Mouse (Mus musculus) G1E-ER4 (cell line): ENCODE data around the gene Me3. TPM values are rescaled to one million over a fixed set of nuclear protein-coding genes. Genes with fewer than 3 reads are reported as not detected.

Experiments used
- GATA1 ChIP-seq: IDR thresholded peaks from one replicate; pipeline ENCODE4 v1.8.0; 2012; ENCODE audit warnings: low read length, inconsistent platforms
- polyA plus RNA-seq: library from polyadenylated mRNA; stranded (reverse); fragments of >175 nt; gene quantifications from 2 replicates; pipeline ENCODE4 v1.2.3, GENCODE M21; 2012

The Me3 gene
- polyA plus RNA-seq, 1 experiment: not detected

DNA sequence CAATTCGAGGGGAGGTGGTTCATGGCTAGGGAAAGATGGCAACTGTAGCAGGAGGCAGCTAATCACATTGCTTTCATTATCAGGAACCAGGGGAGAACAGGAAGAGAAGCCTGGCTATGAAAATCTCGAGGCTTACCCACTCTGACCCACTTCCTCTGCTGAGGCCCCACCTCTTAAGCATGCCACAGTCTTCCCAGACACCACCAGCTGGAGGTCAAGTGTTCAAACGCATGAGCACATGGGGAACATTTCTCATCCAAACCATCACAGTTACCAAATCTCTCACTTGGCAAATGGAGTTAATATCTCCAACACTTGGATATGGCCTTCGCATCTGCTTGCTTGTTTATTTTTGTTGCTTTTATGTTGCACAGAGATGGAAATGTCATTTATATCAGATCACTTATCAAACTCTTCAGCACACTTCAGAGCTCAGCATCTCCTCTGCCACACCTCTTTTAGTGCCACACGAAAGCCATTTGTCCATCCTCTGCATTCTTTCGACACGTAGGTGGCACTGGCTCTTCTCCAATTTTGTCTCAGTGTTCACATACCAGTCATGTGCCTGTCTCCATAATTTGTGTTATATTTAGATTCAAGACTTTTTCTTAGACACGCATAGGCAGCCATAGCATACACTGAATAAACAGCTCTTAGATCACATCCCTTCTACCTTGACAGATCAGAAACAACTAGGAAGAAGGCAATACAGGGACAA is 8.9 kb downstream of the Me3 start:
- TF ChIP-seq GATA1: no peak

DNA sequence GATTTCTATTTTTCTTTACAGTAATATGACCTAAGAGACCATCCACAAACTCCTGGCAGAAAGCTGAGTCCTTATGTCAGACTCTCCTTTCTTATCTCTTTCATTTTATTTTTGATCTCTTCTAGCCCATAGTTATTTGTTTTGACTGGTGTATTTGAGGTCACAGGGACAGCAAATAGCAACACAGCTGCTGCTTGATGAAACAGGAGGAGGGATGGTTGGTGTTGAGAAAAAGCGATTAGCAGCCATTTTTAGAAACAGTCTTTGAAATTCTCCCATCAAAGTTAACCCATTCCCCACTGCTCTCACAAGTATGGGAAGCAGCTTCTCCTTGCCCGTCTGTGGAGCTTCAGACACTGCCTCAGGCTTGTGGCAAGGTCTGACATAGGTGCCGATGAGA is 12.8 kb downstream of the Me3 start:
- no peak for TF ChIP-seq GATA1

DNA sequence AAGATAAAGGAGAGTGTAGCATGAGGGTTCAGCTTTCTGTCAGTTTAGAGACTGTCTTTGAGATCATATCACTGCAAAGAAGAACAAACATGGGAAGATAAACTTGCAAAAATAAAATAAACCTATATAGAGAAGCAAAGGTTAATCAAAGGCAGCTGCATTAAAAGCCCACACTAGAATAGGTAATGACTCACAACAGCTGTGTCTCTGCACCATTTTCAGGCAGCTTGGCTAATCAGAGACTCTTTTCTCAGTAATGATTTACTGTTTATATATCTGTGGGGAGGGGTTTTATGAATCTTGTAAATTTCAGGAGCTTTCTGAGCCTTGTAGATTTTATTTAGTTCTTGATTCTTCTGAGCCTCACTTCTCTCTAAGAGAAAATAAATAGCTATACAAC is 15.7 kb downstream of the Me3 start:
- no peak for TF ChIP-seq GATA1

GRCm38 (mm10) chr7:89657183-89657582 is 25.0 kb downstream of the Me3 start:
- TF ChIP-seq GATA1: no peak

- TF ChIP-seq GATA1: no peak
Observed at GRCm38 (mm10) chr7:89657692-89658212, 25.6 kb downstream of the Me3 start.

DNA sequence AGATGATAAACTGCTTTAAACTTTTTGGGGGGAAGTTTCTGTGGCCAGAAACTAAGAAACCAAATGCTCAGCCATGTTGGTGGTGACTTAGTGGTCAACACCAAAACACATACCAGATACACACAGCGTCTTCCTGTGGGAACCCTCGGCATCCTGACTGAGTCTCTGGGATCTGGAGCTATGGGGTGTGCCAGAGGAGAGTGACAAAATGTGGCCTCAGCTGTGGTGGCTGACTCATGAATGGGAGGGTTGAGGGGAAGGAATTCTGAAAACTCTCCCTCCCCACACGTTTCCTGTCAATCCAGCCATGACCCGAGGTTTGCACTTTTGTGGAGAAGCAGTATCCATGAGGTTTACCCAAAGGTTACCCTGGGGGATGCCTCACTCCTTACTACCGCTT is 32.0 kb downstream of the Me3 start:
- no peak for TF ChIP-seq GATA1

DNA sequence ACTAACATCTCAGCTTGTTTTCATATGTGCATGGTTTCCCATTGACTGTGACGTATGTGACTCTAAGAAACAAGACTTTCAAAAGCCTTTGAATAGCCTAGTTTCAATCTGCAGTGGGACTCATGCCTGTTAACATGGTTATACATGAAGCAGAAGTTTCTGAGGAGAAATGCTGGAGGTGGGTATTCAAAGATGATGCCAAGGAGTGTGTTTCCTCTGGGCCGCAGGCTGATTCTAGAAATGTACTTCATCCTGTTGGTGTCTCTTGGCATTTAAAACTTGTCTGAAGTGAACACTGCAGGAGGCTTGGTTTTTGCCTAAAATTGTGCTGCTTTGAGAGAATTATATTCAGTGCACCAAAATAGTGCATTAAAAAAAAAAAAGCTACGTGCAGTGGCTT is 34.2 kb downstream of the Me3 start:
- TF ChIP-seq GATA1: no peak

DNA sequence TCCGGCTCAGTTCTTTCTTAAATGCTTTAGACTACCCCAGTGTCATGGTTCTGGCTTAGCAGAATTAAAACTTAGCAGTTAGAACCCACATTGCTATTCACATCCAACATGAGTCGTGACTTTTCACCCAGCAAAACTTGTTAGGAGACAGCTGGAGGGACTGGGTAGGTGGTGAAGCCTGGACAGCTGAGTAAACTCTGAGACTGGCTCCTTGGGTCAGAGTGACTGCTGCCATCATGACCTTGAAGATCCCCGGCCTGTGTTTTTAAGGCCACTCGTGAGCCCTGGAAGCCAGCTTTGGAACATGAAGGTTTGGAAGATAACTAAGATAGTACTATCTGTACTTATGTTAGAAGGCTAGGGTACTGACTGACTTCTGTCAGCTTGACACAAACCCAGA is 35.4 kb downstream of the Me3 start:
- no peak for TF ChIP-seq GATA1

- TF ChIP-seq GATA1: no peak
Observed at GRCm38 (mm10) chr7:89669461-89669860, 37.3 kb downstream of the Me3 start.

- no peak for TF ChIP-seq GATA1
Observed at GRCm38 (mm10) chr7:89671104-89671831, 39.1 kb downstream of the Me3 start.

- no peak for TF ChIP-seq GATA1
Observed at GRCm38 (mm10) chr7:89676176-89676575, 44.0 kb downstream of the Me3 start.

- TF ChIP-seq GATA1: no peak
Observed at GRCm38 (mm10) chr7:89677850-89678249, 45.7 kb downstream of the Me3 start.

- no peak for TF ChIP-seq GATA1
Observed at GRCm38 (mm10) chr7:89678719-89679118, 46.5 kb downstream of the Me3 start.

DNA sequence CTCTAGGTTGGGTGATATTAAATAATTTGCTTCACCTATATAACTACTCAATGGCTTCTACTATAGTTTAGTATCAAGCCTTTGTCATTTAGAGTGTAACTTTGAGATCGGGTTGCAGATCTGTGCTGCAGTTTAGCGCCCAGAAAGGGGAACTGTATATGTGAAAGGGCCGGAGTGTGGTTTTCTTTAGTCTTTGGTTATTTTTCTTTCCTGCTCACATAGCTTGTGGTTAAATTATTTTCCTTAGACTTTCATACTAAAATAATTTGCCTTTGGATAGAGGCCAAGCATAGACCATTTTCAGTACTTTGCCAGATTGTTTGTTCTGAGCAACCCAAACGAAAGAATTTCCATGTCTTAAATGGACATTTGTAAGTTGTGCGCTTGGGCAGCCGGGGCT is 46.9 kb downstream of the Me3 start:
- TF ChIP-seq GATA1: no peak

GRCm38 (mm10) chr7:89679621-89680140 is 47.5 kb downstream of the Me3 start:
- TF ChIP-seq GATA1: no peak

GRCm38 (mm10) chr7:89680891-89681290 is 48.7 kb downstream of the Me3 start:
- TF ChIP-seq GATA1: no peak
